Mouse (Mus musculus) adrenal gland, postnatal 4 days (tissue): Measurements from ENCODE around the gene Stag3. TPM values are rescaled to one million over a fixed set of nuclear protein-coding genes. Genes with fewer than 3 reads are reported as not detected.

Source experiments
- DNase-seq, 2 experiments: peaks; one replicate each; pipeline ENCODE4 v3.0.0; 2021 to 2022; ENCODE audit warnings: low spot score in 2 of 2, mixed read lengths in 2 of 2
- total RNA-seq, 2 experiments: library from RNA; stranded (reverse); gene quantifications; 2 replicates each; pipeline ENCODE4 v1.2.3; 2021

Stag3 gene
- total RNA-seq, 2 experiments from 2014 or later: 0.53 to 1.5 TPM

DNA sequence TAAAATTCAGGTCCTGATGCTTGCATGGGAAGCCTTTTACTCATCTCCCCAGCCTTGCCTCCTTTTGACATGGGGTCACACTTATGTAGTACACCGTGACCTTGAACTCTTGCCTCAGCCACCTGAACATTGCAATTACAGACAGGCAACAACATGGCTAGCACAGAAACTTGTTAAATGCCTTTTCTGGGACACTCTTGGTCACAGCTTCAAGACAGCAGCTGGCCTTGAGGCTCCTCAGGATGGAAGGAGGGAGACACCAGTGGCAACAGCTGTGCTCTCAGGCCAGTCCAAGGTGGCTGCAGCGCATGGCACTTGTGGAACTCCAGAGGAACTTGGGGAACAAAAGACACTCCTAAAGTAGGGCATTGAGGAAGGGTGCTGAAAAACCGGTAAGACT lies 12.9 kb upstream of the Stag3 start:
- no peak for DNase-seq

DNA sequence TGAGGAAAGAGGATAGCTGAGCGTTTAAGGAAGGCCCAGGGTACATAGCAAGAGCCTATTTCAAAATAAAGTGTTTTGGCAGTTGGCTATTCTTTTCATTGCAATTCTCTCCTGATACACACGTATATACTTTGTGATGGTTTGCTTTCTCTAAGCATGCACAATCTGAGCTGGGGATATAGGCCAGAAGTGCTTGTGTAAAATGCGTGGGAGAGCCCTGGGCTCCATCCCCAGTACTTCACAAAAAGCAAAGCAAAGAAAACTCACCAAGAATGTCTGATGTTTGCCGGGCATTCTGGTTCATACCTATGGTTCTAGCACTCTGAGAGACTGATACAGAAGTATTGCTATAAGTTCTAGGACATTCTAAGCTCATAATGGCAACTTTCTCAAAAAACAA lies 11.1 kb upstream of the Stag3 start:
- no peak for DNase-seq

GRCm38 (mm10) chr5:138271232-138271631 lies 8.8 kb upstream of the Stag3 start:
- no peak for DNase-seq

GRCm38 (mm10) chr5:138272409-138272923 lies 7.6 kb upstream of the Stag3 start, which contains the start of gene Gal3st4:
Gene Gal3st4, minus strand, starts transcription at chr5:138272840.
- no peak for DNase-seq

GRCm38 (mm10) chr5:138274186-138274585 lies 5.9 kb upstream of the Stag3 start:
- DNase-seq: no peak

- DNase-seq: no peak
Measured at GRCm38 (mm10) chr5:138275216-138276050, 4.6 kb upstream of the Stag3 start.

DNA sequence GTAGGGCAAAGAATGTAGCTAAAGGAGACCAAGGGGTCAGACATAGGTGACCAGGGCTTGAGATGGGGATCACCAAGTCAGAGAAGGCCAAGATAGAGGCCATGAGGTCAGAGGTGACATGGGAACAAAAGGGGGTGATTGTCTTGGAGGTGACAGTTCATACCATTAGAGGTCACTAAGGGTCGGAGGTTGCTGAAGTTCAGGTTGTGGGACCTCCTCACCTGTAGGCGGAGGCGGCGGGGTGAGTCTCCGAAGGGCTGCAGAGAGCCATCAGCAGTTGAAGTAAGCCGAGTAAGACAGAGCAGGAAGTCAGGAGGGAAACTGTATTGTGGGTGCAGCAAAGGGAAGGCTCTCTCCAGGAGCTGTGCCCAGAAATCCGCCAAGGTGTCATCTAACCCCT lies 2.0 kb upstream of the Stag3 start:
- no peak for DNase-seq

GRCm38 (mm10) chr5:138280425-138280768 lies 357 bp downstream of the Stag3 start:
- DNase-seq: no peak

DNA sequence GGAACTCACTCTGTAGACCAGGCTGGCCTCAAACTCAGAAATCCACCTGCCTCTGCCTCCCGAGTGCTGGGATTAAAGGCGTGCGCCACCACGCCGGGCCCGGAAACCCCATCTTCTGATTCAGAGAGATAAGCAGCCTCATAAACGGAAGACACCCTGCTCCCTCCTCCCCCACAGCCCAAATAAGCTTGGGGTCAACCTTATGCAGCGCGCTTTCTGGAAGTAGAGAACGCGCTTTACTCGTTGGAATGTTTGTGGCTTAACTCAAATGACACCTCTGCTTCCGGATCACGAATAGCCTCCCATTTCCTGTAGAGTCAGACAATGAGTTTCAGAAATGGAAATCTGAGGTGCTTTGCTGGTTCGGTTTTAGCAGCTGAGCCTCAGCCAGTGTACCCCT lies 789 bp downstream of the Stag3 start:
- no peak for DNase-seq

GRCm38 (mm10) chr5:138281798-138282197 lies 1.8 kb downstream of the Stag3 start:
- DNase-seq: no peak

GRCm38 (mm10) chr5:138283540-138283939 lies 3.5 kb downstream of the Stag3 start:
- no peak for DNase-seq

DNA sequence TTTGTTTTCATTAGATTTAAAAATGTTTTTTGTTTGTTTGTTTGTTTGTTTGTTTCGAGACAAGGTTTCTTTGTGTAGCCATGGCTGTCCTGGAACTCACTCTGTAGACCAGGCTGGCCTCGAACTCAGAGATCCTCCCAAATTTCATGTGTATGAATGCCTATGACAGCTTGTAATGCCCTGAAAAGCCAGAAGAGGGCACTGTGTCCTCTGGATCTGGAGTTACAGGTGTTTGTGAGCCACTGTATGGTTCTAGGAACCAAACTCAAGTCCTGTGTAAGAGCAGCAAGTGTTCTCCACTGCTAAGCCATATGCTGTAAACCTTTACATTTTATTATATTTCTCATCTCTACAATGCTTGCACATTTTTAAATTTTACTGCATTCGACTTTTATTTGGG lies 7.8 kb downstream of the Stag3 start:
- no peak for DNase-seq

DNA sequence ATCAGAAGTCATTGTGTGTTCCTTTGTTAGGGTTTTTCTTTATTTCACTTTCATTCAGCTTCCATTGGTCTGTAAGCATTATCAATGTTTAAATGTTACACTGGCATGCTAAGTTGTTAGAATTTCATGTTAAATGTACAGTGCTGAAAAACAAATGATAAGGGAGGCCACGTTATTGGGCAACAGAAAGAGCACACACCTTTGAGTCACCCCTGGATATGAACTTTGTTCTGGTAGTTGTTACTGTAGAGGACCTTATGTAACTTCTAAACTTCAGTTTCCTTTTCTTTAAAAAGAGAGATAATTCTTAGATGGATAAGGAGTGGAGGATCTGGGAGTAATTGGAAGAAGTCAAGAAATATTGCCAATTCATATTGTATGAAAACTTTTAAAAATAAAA lies 11.6 kb downstream of the Stag3 start:
- no peak for DNase-seq

- no peak for DNase-seq
Measured at GRCm38 (mm10) chr5:138294158-138294557, 14.1 kb downstream of the Stag3 start.

DNA sequence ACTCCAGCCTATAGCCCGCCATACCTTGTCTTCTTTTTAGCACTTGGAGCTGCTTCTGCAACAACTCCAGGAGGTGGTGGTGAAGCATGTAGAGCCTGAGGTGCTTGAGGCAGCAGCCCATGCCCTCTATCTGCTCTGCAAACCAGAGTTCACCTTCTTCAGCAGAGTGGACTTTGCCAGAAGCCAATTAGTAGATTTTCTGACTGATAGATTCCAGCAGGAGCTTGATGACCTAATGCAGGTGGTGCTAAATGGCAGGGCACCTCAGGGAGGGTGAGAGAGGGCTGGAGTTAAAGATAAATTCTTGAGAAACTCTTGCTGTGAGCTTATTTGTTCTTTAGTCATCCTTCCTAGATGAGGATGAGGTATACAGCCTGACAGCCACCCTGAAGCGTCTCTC lies 19.6 kb downstream of the Stag3 start:
- DNase-seq: no peak

DNA sequence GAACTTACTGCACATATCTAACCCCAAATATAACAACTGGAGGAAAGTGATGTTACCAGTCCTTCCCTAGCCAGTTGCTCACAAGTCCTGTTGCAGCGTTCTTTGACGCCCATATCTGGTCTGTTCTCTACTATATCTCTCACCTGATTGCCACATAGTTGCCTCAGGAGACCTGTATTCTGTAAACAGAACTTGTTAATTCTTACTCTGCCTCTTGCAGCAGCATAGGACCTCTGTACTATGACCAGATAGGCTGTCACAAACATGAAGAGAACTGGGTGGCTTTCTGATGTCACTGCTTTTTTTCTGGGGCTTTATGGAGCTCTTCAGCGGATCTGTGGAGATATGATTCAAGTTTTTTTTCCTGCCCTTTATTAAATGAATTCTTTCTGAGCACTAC lies 32.8 kb downstream of the Stag3 start:
- DNase-seq: no peak

DNA sequence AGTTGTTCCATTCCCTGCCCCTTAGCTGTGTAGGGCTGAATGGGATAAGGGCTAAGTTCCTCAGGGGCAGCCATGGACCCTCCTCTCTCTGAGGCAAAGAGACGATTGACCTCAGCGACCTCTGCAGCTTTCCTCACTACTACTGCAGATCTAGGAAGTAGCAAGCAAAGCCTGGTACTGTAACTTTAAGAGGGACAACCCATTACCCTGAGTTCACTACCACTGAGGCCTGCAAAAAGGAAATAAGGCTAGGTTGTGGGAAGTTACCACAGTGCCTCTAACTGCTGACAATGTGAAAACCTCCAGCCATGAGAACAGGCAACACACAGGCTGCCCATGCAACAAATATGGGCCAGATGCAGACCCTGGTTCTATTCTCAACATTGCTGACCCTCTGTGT lies 61.6 kb downstream of the Stag3 start, which contains the start of gene Pvrig:
TSS of gene Pvrig (plus strand) at position 301 of the 400 bp plus-strand sequence.
- DNase-seq: no peak

- DNase-seq: no peak
Measured at GRCm38 (mm10) chr5:138343216-138343615, 63.2 kb downstream of the Stag3 start.

Other genes starting within 250 kb of the Stag3 start
- gene Smok3c, start 227.0 kb upstream of the Stag3 start, total RNA-seq: not detected
- gene Zkscan1, start 195.2 kb upstream of the Stag3 start, total RNA-seq: 10 to 100 TPM; 49.4 to 53.5 TPM
- 10 to 100 TPM; 26.2 to 26.6 TPM for gene Zscan21, start 163.3 kb upstream of the Stag3 start, total RNA-seq
- gene Zfp113, start 124.5 kb upstream of the Stag3 start, total RNA-seq: 10 to 100 TPM; 19.5 to 21.6 TPM
- 100 to 1,000 TPM; 145 to 147 TPM for gene Cops6, start 119.2 kb upstream of the Stag3 start, total RNA-seq
- gene Ap4m1, start 108.2 kb upstream of the Stag3 start, total RNA-seq: 10 to 100 TPM; 46.0 to 47.2 TPM
- gene Mcm7, start 107.8 kb upstream of the Stag3 start, total RNA-seq: 100 to 1,000 TPM; 102 to 116 TPM
- gene Taf6, start 92.8 kb upstream of the Stag3 start, total RNA-seq: 10 to 100 TPM; 35.6 to 39.2 TPM
- 10 to 100 TPM; 29.9 to 31.1 TPM for gene Cnpy4, start 92.8 kb upstream of the Stag3 start, total RNA-seq
- gene Mblac1, start 85.9 kb upstream of the Stag3 start, total RNA-seq: 10 to 100 TPM in 1 of 2 experiments, 1 to 10 TPM in 1; 9.9 to 10.2 TPM
- under 1 TPM; 0.70 to 0.85 TPM for gene Nxpe5, start 54.3 kb upstream of the Stag3 start, total RNA-seq
- 10 to 100 TPM; 65.5 to 69.9 TPM for gene Lamtor4, start 24.8 kb upstream of the Stag3 start, total RNA-seq
- 10 to 100 TPM; 27.3 to 28.1 TPM for gene BC037034, start 16.2 kb upstream of the Stag3 start, total RNA-seq
- gene Gal3st4, start 7.4 kb upstream of the Stag3 start, total RNA-seq: under 1 TPM; 0.54 to 0.64 TPM
- gene Gm43720, start 282 bp upstream of the Stag3 start, total RNA-seq: not detected
- 1 to 10 TPM; 3.5 to 6.7 TPM for gene Gpc2, start 235 bp upstream of the Stag3 start, total RNA-seq
- under 1 TPM in 1 of 2 experiments, not detected in 1; 0.28 TPM for gene Pvrig, start 61.7 kb downstream of the Stag3 start, total RNA-seq
- 10 to 100 TPM; 19.6 to 20.4 TPM for gene Zfp157, start 161.2 kb downstream of the Stag3 start, total RNA-seq